Mouse (Mus musculus): ENCODE results near the gene Ank3.

The Ank3 gene

GRCm38 (mm10) chr10:69937291-69937921 lies 538.8 kb downstream of the Ank3 start:
- ChIA-PET CTCF (no interaction called here), POLR2A (interaction anchor here in 2 of 4 experiments (0.9 to 1.4 kb wide), 2 partner anchors 11 to 29 kb away, joined by 3 to 4 read pairs; no protein-coding TSS in a partner anchor)

- ChIA-PET POLR2A (interaction anchor here in 2 of 4 experiments (1.0 to 2.5 kb wide), 4 partner anchors 7 to 13 kb away, joined by 3 to 15 read pairs (median 6); no protein-coding TSS in a partner anchor), CTCF (no interaction called here)
Measured at GRCm38 (mm10) chr10:69939144-69939543, 540.6 kb downstream of the Ank3 start.

GRCm38 (mm10) chr10:69939966-69940365 lies 541.4 kb downstream of the Ank3 start:
- CTCF ChIA-PET = interaction anchor here (0.6 to 1.0 kb wide), 8 partner anchors 24 to 218 kb away, joined by 3 to 14 read pairs (median 3); no protein-coding TSS in a partner anchor
- POLR2A ChIA-PET = interaction anchor here in 2 of 4 experiments (0.6 to 2.5 kb wide), 8 partner anchors 8 to 52 kb away, joined by 3 to 15 read pairs (median 6); no protein-coding TSS in a partner anchor

GRCm38 (mm10) chr10:69941001-69941400 lies 542.4 kb downstream of the Ank3 start:
- ChIA-PET POLR2A (interaction anchor here in 2 of 4 experiments (1.0 to 2.5 kb wide), 5 partner anchors 10 to 53 kb away, joined by 3 to 15 read pairs (median 7); no protein-coding TSS in a partner anchor), CTCF (interaction anchor here in 1 of 4 experiments (0.5 kb wide), 1 partner anchor 315 kb away, joined by 4 read pairs; no protein-coding TSS in a partner anchor)

GRCm38 (mm10) chr10:69944845-69945244 lies 546.3 kb downstream of the Ank3 start:
- ChIA-PET POLR2A (interaction anchor here in 1 of 4 experiments (0.6 kb wide), 1 partner anchor 306 kb away, joined by 3 read pairs; no protein-coding TSS in a partner anchor), CTCF (interaction anchor here in 1 of 4 experiments (1.4 kb wide), 1 partner anchor 152 kb away, joined by 3 read pairs; no protein-coding TSS in a partner anchor)

GRCm38 (mm10) chr10:69945870-69946269 lies 547.3 kb downstream of the Ank3 start:
- ChIA-PET CTCF (interaction anchor here in 1 of 4 experiments (1.4 kb wide), 1 partner anchor 153 kb away, joined by 3 read pairs; no protein-coding TSS in a partner anchor), POLR2A (no interaction called here)

- ChIA-PET CTCF (interaction anchor here in 1 of 4 experiments (0.6 kb wide), 1 partner anchor 1804 kb away, joined by 3 read pairs; no protein-coding TSS in a partner anchor), POLR2A (interaction anchor here in 1 of 4 experiments (0.6 kb wide), 1 partner anchor 76 kb away, joined by 3 read pairs; no protein-coding TSS in a partner anchor)
Measured at GRCm38 (mm10) chr10:69946271-69946670, 547.7 kb downstream of the Ank3 start.

GRCm38 (mm10) chr10:69947093-69947492 lies 548.5 kb downstream of the Ank3 start:
- POLR2A ChIA-PET = interaction anchor here in 1 of 4 experiments (0.5 kb wide), 1 partner anchor 20 kb away, joined by 4 read pairs; no protein-coding TSS in a partner anchor
- CTCF ChIA-PET = interaction anchor here in 1 of 4 experiments (1.8 kb wide), 1 partner anchor 17 kb away, joined by 4 read pairs; no protein-coding TSS in a partner anchor

- POLR2A ChIA-PET = interaction anchor here in 1 of 4 experiments (0.6 kb wide), 2 partner anchors 56 to 354 kb away, joined by 3 to 4 read pairs; no protein-coding TSS in a partner anchor
Measured at GRCm38 (mm10) chr10:69950236-69950918, 551.8 kb downstream of the Ank3 start.

GRCm38 (mm10) chr10:69950919-69951236 lies 552.3 kb downstream of the Ank3 start:
- ChIA-PET POLR2A (interaction anchor here in 1 of 4 experiments (0.6 to 1.0 kb wide), 3 partner anchors 10 to 354 kb away, joined by 3 to 4 read pairs (median 4); no protein-coding TSS in a partner anchor), CTCF (interaction anchor here in 2 of 4 experiments (0.6 kb wide), 2 partner anchors 13 to 972 kb away, joined by 3 read pairs; no protein-coding TSS in a partner anchor)

More at GRCm38 (mm10) chr10:69950236-69950918, 551.8 kb downstream of the Ank3 start:
- CTCF ChIA-PET = interaction anchor here in 3 of 4 experiments (0.6 to 0.7 kb wide), 3 partner anchors 14 to 973 kb away, joined by 3 read pairs; no protein-coding TSS in a partner anchor

- ChIA-PET POLR2A (interaction anchor here in 1 of 4 experiments (1.0 kb wide), 1 partner anchor 10 kb away, joined by 4 read pairs; no protein-coding TSS in a partner anchor), CTCF (interaction anchor here in 1 of 4 experiments (0.6 kb wide), 1 partner anchor 1271 kb away, joined by 4 read pairs; no protein-coding TSS in a partner anchor)
Measured at GRCm38 (mm10) chr10:69951426-69951825, 552.9 kb downstream of the Ank3 start.

- POLR2A ChIA-PET = interaction anchor here in 1 of 4 experiments (0.9 kb wide), 1 partner anchor 875 kb away, joined by 5 read pairs; no protein-coding TSS in a partner anchor
- CTCF ChIA-PET = no interaction called here
Measured at GRCm38 (mm10) chr10:69952316-69952715, 553.7 kb downstream of the Ank3 start.

- ChIA-PET POLR2A (interaction anchor here in 1 of 4 experiments (0.5 to 0.9 kb wide), 4 partner anchors 12 to 339 kb away, joined by 3 to 4 read pairs (median 3); no protein-coding TSS in a partner anchor), CTCF (no interaction called here)
Measured at GRCm38 (mm10) chr10:69954657-69955267, 556.2 kb downstream of the Ank3 start.

- POLR2A ChIA-PET = interaction anchor here in 2 of 4 experiments (1.2 to 1.4 kb wide), 2 partner anchors 27 to 54 kb away, joined by 3 read pairs; no protein-coding TSS in a partner anchor
Measured at GRCm38 (mm10) chr10:69962226-69962625, 563.7 kb downstream of the Ank3 start.

GRCm38 (mm10) chr10:69962976-69963375 lies 564.4 kb downstream of the Ank3 start:
- CTCF ChIA-PET = interaction anchor here (0.6 to 6.8 kb wide), 8 partner anchors 15 to 1569 kb away, joined by 3 to 70 read pairs (median 4); no protein-coding TSS in a partner anchor
- POLR2A ChIA-PET = interaction anchor here in 3 of 4 experiments (0.6 to 1.5 kb wide), 6 partner anchors 18 to 104 kb away, joined by 3 read pairs; no protein-coding TSS in a partner anchor

More at GRCm38 (mm10) chr10:69962226-69962625, 563.7 kb downstream of the Ank3 start:
- CTCF ChIA-PET = interaction anchor here (0.6 to 6.8 kb wide), 4 partner anchors 90 to 92 kb away, joined by 4 to 70 read pairs (median 38); no protein-coding TSS in a partner anchor

- ChIA-PET CTCF (interaction anchor here (0.5 to 6.8 kb wide), 23 partner anchors 14 to 1209 kb away, joined by 3 to 70 read pairs (median 3); no protein-coding TSS in a partner anchor), POLR2A (interaction anchor here in 3 of 4 experiments (0.6 to 1.4 kb wide), 6 partner anchors 12 to 100 kb away, joined by 3 to 8 read pairs (median 3); no protein-coding TSS in a partner anchor)
Measured at GRCm38 (mm10) chr10:69964611-69965010, 566.0 kb downstream of the Ank3 start.

- CTCF ChIA-PET = interaction anchor here (0.5 to 6.8 kb wide), 10 partner anchors 22 to 365 kb away, joined by 3 to 70 read pairs (median 6); no protein-coding TSS in a partner anchor
- POLR2A ChIA-PET = interaction anchor here in 2 of 4 experiments (0.6 to 1.6 kb wide), 7 partner anchors 12 to 100 kb away, joined by 3 to 8 read pairs (median 3); no protein-coding TSS in a partner anchor
Measured at GRCm38 (mm10) chr10:69965085-69965484, 566.5 kb downstream of the Ank3 start.
